Mouse (Mus musculus) embryonic fibroblast, embryonic 13.5 days (primary cell): ENCODE results near the gene Pes1.

ENCODE experiments used
- CTCF ChIP-seq: IDR thresholded peaks from 2 replicates; pipeline ENCODE4 v1.5.1; 2011; ENCODE audit warnings: mild to moderate bottlenecking, control low read depth, low read length, moderate library complexity, borderline replicate concordance; ENCODE audit not compliant: insufficient read depth
- POLR2A ChIP-seq: IDR thresholded peaks from 2 replicates; pipeline ENCODE4 v1.6.1; 2011; ENCODE audit warnings: low read depth, mild to moderate bottlenecking, control low read depth, low read length, moderate library complexity

DNA sequence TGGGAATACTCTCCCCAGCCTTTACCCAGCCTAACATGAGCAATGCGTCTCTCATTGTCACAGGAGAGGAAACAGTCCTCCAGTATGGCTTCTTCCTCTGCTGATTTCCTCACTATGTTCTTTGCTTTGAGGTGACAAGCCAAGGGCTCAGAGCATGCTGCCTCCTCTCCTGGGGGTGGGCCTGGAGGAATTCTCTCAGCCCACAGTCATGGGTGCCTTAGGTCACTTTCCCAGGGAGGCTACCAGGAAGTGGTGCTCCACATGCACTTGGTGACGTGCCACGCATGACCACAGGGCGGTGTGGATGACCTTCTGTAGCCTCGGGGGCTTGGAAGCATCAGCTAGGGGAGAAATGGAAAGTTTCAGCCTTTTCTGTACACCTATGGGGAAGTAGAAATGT lies 31.7 kb downstream of the Pes1 start:
- TF ChIP-seq CTCF (no peak), POLR2A (no peak)
